Mouse (Mus musculus) megakaryocyte, embryonic 14.5 days (primary cell): ENCODE measurements around the gene Prpf40b. TPM values are rescaled to one million over a fixed set of nuclear protein-coding genes. Genes with fewer than 3 reads are reported as not detected.

ENCODE experiments used
- H3K27me3 ChIP-seq: replicated peaks from 2 replicates; pipeline ENCODE3; 2012; ENCODE audit warnings: inconsistent platforms
- H3K36me3 ChIP-seq: replicated peaks from 2 replicates; pipeline ENCODE3; 2012; ENCODE audit warnings: low read length, inconsistent platforms, mixed read lengths
- H3K4me1 ChIP-seq: 2 replicates; pipeline ENCODE4 v1.6.1; 2012; ENCODE audit warnings: inconsistent platforms
- H3K4me3 ChIP-seq: replicated peaks from 2 replicates; pipeline ENCODE3; 2012; ENCODE audit warnings: moderate library complexity, mild to moderate bottlenecking, inconsistent platforms
- H3K9me3 ChIP-seq: 2 replicates; pipeline ENCODE4 v1.6.1; 2012; ENCODE audit warnings: inconsistent platforms
- FLI1 ChIP-seq: IDR thresholded peaks from 2 replicates; pipeline ENCODE4 v1.6.1; 2012; ENCODE audit warnings: low read length, inconsistent platforms, mixed read lengths
- GATA1 ChIP-seq: IDR thresholded peaks from 3 replicates; pipeline ENCODE4 v1.6.1; 2012; ENCODE audit warnings: mixed read lengths, low read length, inconsistent platforms, borderline replicate concordance
- polyA plus RNA-seq: library from polyadenylated mRNA; stranded (reverse); fragments of >175 nt; gene quantifications from 2 replicates; pipeline ENCODE4 v1.2.3, GENCODE M21; 2012; ENCODE audit warnings: low replicate concordance; ENCODE audit not compliant: insufficient read depth

Prpf40b gene
- polyA plus RNA-seq, 1 experiment = 14.7 TPM

- H3K4me3 ChIP-seq = peak overlapping the region; percentile 77
- H3K27me3 ChIP-seq = peaks cover 8% of the 10 kb centered on the region
- H3K9me3 ChIP-seq = no peaks in the 10 kb centered on the region
- peaks cover 95% of the 10 kb centered on the region for H3K4me1 ChIP-seq
- TF ChIP-seq FLI1 = no peak
- TF ChIP-seq GATA1 = no peak
- H3K36me3 ChIP-seq = peaks cover 10% of the 10 kb centered on the region
These were observed 46.2 kb downstream of the Prpf40b start for GRCm38 (mm10) chr15:99341102-99341501.

GRCm38 (mm10) chr15:99342194-99342981 is 47.5 kb downstream of the Prpf40b start:
- Histone ChIP-seq H3K4me3 (peak overlapping the region; percentile 25), H3K9me3 (no peaks in the 10 kb centered on the region), H3K36me3 (peaks cover 8% of the 10 kb centered on the region), H3K4me1 (peaks cover 95% of the 10 kb centered on the region), H3K27me3 (peaks cover 8% of the 10 kb centered on the region)
- no peak for TF ChIP-seq FLI1
- TF ChIP-seq GATA1 = no peak

- Histone ChIP-seq H3K27me3 (peaks cover 8% of the 10 kb centered on the region), H3K4me1 (peaks cover 99% of the 10 kb centered on the region), H3K4me3 (peak overlapping the region; percentile 69), H3K9me3 (no peaks in the 10 kb centered on the region), H3K36me3 (peaks cover 3% of the 10 kb centered on the region)
- no peak for TF ChIP-seq GATA1
- no peak for TF ChIP-seq FLI1
These were observed 48.7 kb downstream of the Prpf40b start for GRCm38 (mm10) chr15:99343414-99344147.

GRCm38 (mm10) chr15:99344148-99344870 is 49.4 kb downstream of the Prpf40b start:
- Histone ChIP-seq H3K36me3 (peaks cover 5% of the 10 kb centered on the region), H3K9me3 (no peaks in the 10 kb centered on the region), H3K4me3 (no peak overlapping the region), H3K4me1 (peaks cover 95% of the 10 kb centered on the region), H3K27me3 (peaks cover 8% of the 10 kb centered on the region)
- TF ChIP-seq GATA1 (no peak), FLI1 (no peak)

GRCm38 (mm10) chr15:99344961-99345360 is 50.1 kb downstream of the Prpf40b start:
- Histone ChIP-seq H3K4me1 (peaks cover 88% of the 10 kb centered on the region), H3K4me3 (peak overlapping the region; percentile 71), H3K27me3 (peaks cover 8% of the 10 kb centered on the region), H3K9me3 (no peaks in the 10 kb centered on the region), H3K36me3 (peaks cover 5% of the 10 kb centered on the region)
- TF ChIP-seq GATA1 (no peak), FLI1 (no peak)

GRCm38 (mm10) chr15:99351610-99352009 is 56.7 kb downstream of the Prpf40b start:
- H3K27me3 ChIP-seq = peaks cover 14% of the 10 kb centered on the region
- no peaks in the 10 kb centered on the region for H3K9me3 ChIP-seq
- no peak for TF ChIP-seq FLI1
- TF ChIP-seq GATA1 = no peak
- no peak overlapping the region for H3K4me3 ChIP-seq
- H3K4me1 ChIP-seq = peaks cover 58% of the 10 kb centered on the region
- peaks cover 2% of the 10 kb centered on the region for H3K36me3 ChIP-seq

GRCm38 (mm10) chr15:99352306-99352705 is 57.4 kb downstream of the Prpf40b start:
- peaks cover 2% of the 10 kb centered on the region for H3K36me3 ChIP-seq
- peaks cover 16% of the 10 kb centered on the region for H3K27me3 ChIP-seq
- no peaks in the 10 kb centered on the region for H3K9me3 ChIP-seq
- H3K4me3 ChIP-seq = no peak overlapping the region
- no peak for TF ChIP-seq FLI1
- TF ChIP-seq GATA1 = no peak
- H3K4me1 ChIP-seq = peaks cover 57% of the 10 kb centered on the region

- no peak for TF ChIP-seq GATA1
- TF ChIP-seq FLI1 = no peak
- Histone ChIP-seq H3K36me3 (peaks cover 3% of the 10 kb centered on the region), H3K4me1 (peaks cover 49% of the 10 kb centered on the region), H3K27me3 (peaks cover 16% of the 10 kb centered on the region), H3K9me3 (no peaks in the 10 kb centered on the region), H3K4me3 (no peak overlapping the region)
These were observed 60.8 kb downstream of the Prpf40b start for GRCm38 (mm10) chr15:99355660-99356059.

- Histone ChIP-seq H3K9me3 (no peaks in the 10 kb centered on the region), H3K36me3 (peaks cover 3% of the 10 kb centered on the region), H3K4me1 (peaks cover 46% of the 10 kb centered on the region), H3K4me3 (no peak overlapping the region), H3K27me3 (peaks cover 16% of the 10 kb centered on the region)
- TF ChIP-seq FLI1 = no peak
- no peak for TF ChIP-seq GATA1
These were observed 61.6 kb downstream of the Prpf40b start for GRCm38 (mm10) chr15:99356462-99356861.
